Mouse (Mus musculus) lung, postnatal 14 days (tissue): ENCODE data around the gene Gfra1.

Experiments used
- DNase-seq: peaks from one replicate; pipeline ENCODE4 v3.0.0; 2021

Gfra1 gene

GRCm38 (mm10) chr19:58313785-58314184 lies 141.9 kb downstream of the Gfra1 start:
- DNase-seq = no peak

GRCm38 (mm10) chr19:58312492-58312891 lies 143.2 kb downstream of the Gfra1 start:
- DNase-seq = no peak

GRCm38 (mm10) chr19:58310334-58311315 lies 145.1 kb downstream of the Gfra1 start:
- DNase-seq = no peak

GRCm38 (mm10) chr19:58309620-58310275 lies 146.0 kb downstream of the Gfra1 start:
- DNase-seq = no peak

- DNase-seq = no peak
Observed at GRCm38 (mm10) chr19:58301105-58301504, 154.6 kb downstream of the Gfra1 start.

GRCm38 (mm10) chr19:58297926-58298325 lies 157.8 kb downstream of the Gfra1 start:
- DNase-seq = no peak

GRCm38 (mm10) chr19:58296842-58297190 lies 158.9 kb downstream of the Gfra1 start:
- DNase-seq = no peak

GRCm38 (mm10) chr19:58295986-58296841 lies 159.5 kb downstream of the Gfra1 start:
- DNase-seq = peak; percentile 8

GRCm38 (mm10) chr19:58288145-58288544 lies 167.6 kb downstream of the Gfra1 start:
- no peak for DNase-seq

- no peak for DNase-seq
Observed at GRCm38 (mm10) chr19:58275281-58275680, 180.4 kb downstream of the Gfra1 start.

GRCm38 (mm10) chr19:58271815-58272214 lies 183.9 kb downstream of the Gfra1 start:
- no peak for DNase-seq

GRCm38 (mm10) chr19:58270778-58271177 lies 184.9 kb downstream of the Gfra1 start:
- no peak for DNase-seq

- DNase-seq = no peak
Observed at GRCm38 (mm10) chr19:58268476-58268875, 187.2 kb downstream of the Gfra1 start.

GRCm38 (mm10) chr19:58266600-58266999 lies 189.1 kb downstream of the Gfra1 start:
- no peak for DNase-seq

GRCm38 (mm10) chr19:58260934-58261333 lies 194.8 kb downstream of the Gfra1 start:
- DNase-seq = peak; percentile 2

- DNase-seq = peak; percentile 7
Observed at GRCm38 (mm10) chr19:58259250-58259649, 196.5 kb downstream of the Gfra1 start.

GRCm38 (mm10) chr19:58256485-58256884 lies 199.2 kb downstream of the Gfra1 start:
- no peak for DNase-seq

- no peak for DNase-seq
Observed at GRCm38 (mm10) chr19:58255394-58255793, 200.3 kb downstream of the Gfra1 start.

- no peak for DNase-seq
Observed at GRCm38 (mm10) chr19:58254172-58254571, 201.5 kb downstream of the Gfra1 start.

- no peak for DNase-seq
Observed at GRCm38 (mm10) chr19:58251698-58252097, 204.0 kb downstream of the Gfra1 start.

- no peak for DNase-seq
Observed at GRCm38 (mm10) chr19:58251095-58251494, 204.6 kb downstream of the Gfra1 start.

GRCm38 (mm10) chr19:58250237-58250636 lies 205.5 kb downstream of the Gfra1 start:
- DNase-seq = no peak

- DNase-seq = no peak
Observed at GRCm38 (mm10) chr19:58244148-58244547, 211.6 kb downstream of the Gfra1 start.
